ENCODE assay signal across 8 mouse cellular contexts in the genomic region with DNA sequence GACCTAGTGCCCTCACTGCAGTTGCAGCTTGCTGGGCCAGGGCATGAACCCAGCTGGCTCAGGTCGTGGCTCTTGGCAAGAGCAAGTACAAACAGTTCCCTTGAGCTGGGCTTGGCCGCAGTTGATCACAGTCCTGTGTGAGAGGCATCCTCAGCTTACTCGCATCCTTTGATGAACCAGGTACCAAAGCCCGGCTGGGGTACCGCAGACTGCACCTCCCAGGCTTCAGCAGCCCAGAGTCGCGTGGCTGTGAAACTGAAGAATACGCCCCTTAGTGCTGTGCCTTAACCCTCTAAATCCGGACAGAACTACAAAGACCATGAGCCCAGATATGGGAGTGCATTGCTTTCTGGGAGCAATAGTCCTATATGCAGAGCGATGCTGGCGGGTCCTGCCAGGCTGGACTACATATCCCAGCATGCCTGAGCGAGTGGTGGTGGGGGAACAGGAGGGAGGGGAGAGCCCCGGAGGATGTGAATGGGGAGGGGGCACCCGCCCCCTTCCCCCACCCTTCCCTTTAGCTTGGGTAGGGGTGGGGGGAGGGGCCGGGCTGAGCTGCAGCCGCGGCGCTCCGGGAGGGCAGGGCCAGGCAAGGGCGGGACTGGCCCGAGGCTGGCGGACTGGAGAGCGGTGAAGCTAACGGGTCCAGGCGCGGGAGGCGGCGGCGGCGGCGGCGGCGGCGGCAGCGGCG. TPM values are rescaled to one million over a fixed set of nuclear protein-coding genes. Genes with fewer than 3 reads are reported as not detected.
A peak's percentile ranks its signal among the peaks of the same experiment; 100 is the strongest.
DNase-seq lines count a peak whose midpoint lies in the region; ATAC-seq lines count a peak whose summit lies in the region.

A gene (plus strand): TSS at position 582 of the 691 bp plus-strand sequence.

- ATAC-seq in inflammation-experienced regulatory T-cells, adult 6 months: peak; percentile 98
- ATAC-seq in megakaryocyte progenitor cell, adult 5-6 weeks (replicated peaks; ENCODE audit: poor library complexity): peak; percentile 72

- peak; percentile 68 to 72 for DNase-seq in adrenal gland, adult 18-20 months (ENCODE audit: low spot score in 2 of 2)
- DNase-seq in embryo, embryonic 11 days: peak; percentile 96
- DNase-seq in gastrocnemius, postnatal 25 days: peak; percentile 95
- DNase-seq in left cerebral cortex, postnatal 10 days (ENCODE audit: extremely low spot score in 1 of 2, low spot score in 2 of 2): peak; percentile 92 to 93
- peak; percentile 82 for DNase-seq in right cerebral cortex, postnatal 14 days
- peak; percentile 59 for DNase-seq in urinary bladder, postnatal 25 days (ENCODE audit: low spot score)

- intact Hi-C loops in left cerebral cortex, postnatal 10 days (cut with DNase I): loop anchor here (2.0 kb wide), 1 partner anchor 51 kb away; no protein-coding TSS in a partner anchor

RNA-seq across cellular contexts. Expression of the gene that starts here (rescaled TPM):
- 10 to 100 TPM; 16.0 to 18.1 TPM for total RNA-seq in adrenal gland, adult 18-20 months (2021)
- 10 to 100 TPM; 43.5 to 45.3 TPM for total RNA-seq in gastrocnemius, postnatal 25 days (2021)
- polyA plus RNA-seq in inflammation-experienced regulatory T-cells, adult 6 months (2017; shearing (Covaris generic)): 10 to 100 TPM in 1 of 3 experiments, 1 to 10 TPM in 2; 8.7 to 10.2 (median 8.9) TPM
- 10 to 100 TPM; 85.5 to 86.1 TPM for total RNA-seq in left cerebral cortex, postnatal 10 days (2021)
- total RNA-seq in megakaryocyte progenitor cell, adult 5-6 weeks (2015): 5.8 and 6.5 TPM in 2 replicates
- total RNA-seq in megakaryocyte progenitor cell, adult 5-6 weeks (2017): 4.3 and 6.9 TPM in 2 replicates

Comparison
In these comparisons a context has a peak if more than half of its experiments do, and no peak if none do; other contexts are left out.
1. Peak in every context shown above with its lines: DNase-seq and ATAC-seq.